Mouse (Mus musculus) heart, embryonic 16.5 days (tissue): Measurements from ENCODE around the gene Mr1. TPM values are rescaled to one million over a fixed set of nuclear protein-coding genes. Genes with fewer than 3 reads are reported as not detected.
A peak's percentile ranks its signal among the peaks of the same experiment; 100 is the strongest.
"Not testable (repeated sequence)": the region's sequence is repeated elsewhere in the genome, so short reads cannot be mapped to it uniquely, and the experiment has no call there.

Experiments
- ATAC-seq: fragments of 200-750 bp; cut with Nextera tagmentation; replicated peaks from 2 replicates; pipeline ENCODE4 v1.8.0; 2017; ENCODE audit warnings: moderate number of reproducible peaks; ENCODE audit not compliant: insufficient read depth, low FRiP score; ENCODE audit errors: extremely low read depth
- H3K27ac ChIP-seq: fragments of 300-500 bp; sonication (generic); 2 replicates; pipeline ENCODE4 v1.5.1; 2014; ENCODE audit warnings: mild to moderate bottlenecking, low read length, control low read depth, moderate library complexity
- H3K27me3 ChIP-seq: fragments of 300-500 bp; sonication (generic); 2 replicates; pipeline ENCODE4 v1.6.1; 2014; ENCODE audit warnings: low read length, mixed read lengths; ENCODE audit not compliant: control insufficient read depth, insufficient read depth
- H3K36me3 ChIP-seq: fragments of 300-500 bp; sonication (generic); 2 replicates; pipeline ENCODE4 v1.6.1; 2014; ENCODE audit not compliant: control insufficient read depth, insufficient read depth
- H3K4me1 ChIP-seq: fragments of 300-500 bp; sonication (generic); 2 replicates; pipeline ENCODE4 v1.6.1; 2014; ENCODE audit warnings: low read length, mixed read lengths; ENCODE audit not compliant: control insufficient read depth, insufficient read depth
- H3K4me2 ChIP-seq: fragments of 300-500 bp; sonication (generic); 2 replicates; pipeline ENCODE4 v1.6.1; 2014; ENCODE audit warnings: low read depth, mild to moderate bottlenecking, control low read depth, low read length
- H3K4me3 ChIP-seq: fragments of 300-500 bp; sonication (generic); 2 replicates; pipeline ENCODE4 v1.5.1; 2014; ENCODE audit warnings: mild to moderate bottlenecking, control low read depth, low read length
- H3K9ac ChIP-seq: fragments of 300-500 bp; sonication (generic); 2 replicates; pipeline ENCODE4 v1.6.1; 2014; ENCODE audit warnings: low read length, control low read depth
- H3K9me3 ChIP-seq: fragments of 300-500 bp; sonication (generic); replicated peaks from 2 replicates; pipeline ENCODE4 v1.6.1; 2016; ENCODE audit warnings: low read length; ENCODE audit not compliant: control insufficient read depth
- WGBS: fragments of 180-500 bp; shearing (Covaris S2); extraction: QIAGEN DNeasy Blood & Tissue Kit; methylation state at CpG from one replicate; pipeline ENCODE4 v1.1.7; 2014; 5-methylcytosine and 5-hydroxymethylcytosine counted together
- polyA plus RNA-seq: library from polyadenylated mRNA; unstranded; fragments of >200 nt; fragmentation: Nextera tagmentation; extraction: Ambion mirVana; gene quantifications from 2 replicates; pipeline ENCODE4 v1.2.1, GENCODE M21; 2015

Mr1 gene
- 7.7 and 10.4 TPM in 2 replicates for polyA plus RNA-seq

- no peaks in the 10 kb centered on the region for H3K36me3 ChIP-seq
- H3K27me3 ChIP-seq: no peaks in the 10 kb centered on the region
- 28% methylated on average over 8 of the region's 8 CpGs for WGBS
- peak within 1 kb of the TSS; percentile 66 for H3K4me2 ChIP-seq
- H3K4me1 ChIP-seq: peaks cover 6% of the 10 kb centered on the region; the same call in 1 of the 2 replicates
- peak within 1 kb of the TSS; percentile 72 for H3K9ac ChIP-seq
- peak; percentile 92 for ATAC-seq
- no peaks in the 10 kb centered on the region for H3K9me3 ChIP-seq
- H3K27ac ChIP-seq: peak within 1 kb of the TSS; percentile 67
- peak within 1 kb of the TSS; percentile 61 for H3K4me3 ChIP-seq
These were observed at the start of gene Mr1 for GRCm38 (mm10) chr1:155146572-155146980. Gene Mr1, minus strand, starts transcription at chr1:155146814.

- Histone ChIP-seq H3K9ac (no peak overlapping the region), H3K9me3 (no peaks in the 10 kb centered on the region), H3K4me2 (no peak overlapping the region), H3K36me3 (peaks cover 22% of the 10 kb centered on the region), H3K4me1 (peaks cover 9% of the 10 kb centered on the region), H3K27ac (no peak overlapping the region), H3K4me3 (no peak overlapping the region), H3K27me3 (no peaks in the 10 kb centered on the region)
- 69% methylated on average over 15 of the region's 15 CpGs for WGBS
- ATAC-seq: no peak
These were observed 46.3 kb upstream of the Mr1 start for GRCm38 (mm10) chr1:155192805-155193368.

- H3K27me3 ChIP-seq: no peaks in the 10 kb centered on the region
- H3K4me1 ChIP-seq: peaks cover 9% of the 10 kb centered on the region
- no peak overlapping the region for H3K27ac ChIP-seq
- no peaks in the 10 kb centered on the region for H3K9me3 ChIP-seq
- peaks cover 21% of the 10 kb centered on the region; the same call in 1 of the 2 replicates for H3K36me3 ChIP-seq
- H3K4me3 ChIP-seq: no peak overlapping the region
- ATAC-seq: no peak
- H3K9ac ChIP-seq: no peak overlapping the region
- no peak overlapping the region for H3K4me2 ChIP-seq
- 59% methylated on average over 2 of the region's 2 CpGs for WGBS
These were observed 45.1 kb upstream of the Mr1 start for GRCm38 (mm10) chr1:155191671-155192070.

- H3K27ac ChIP-seq: 0 out of 2 replicates have a peak overlapping the region, but pooled peaks have one; percentile 7
- no peak overlapping the region for H3K9ac ChIP-seq
- peaks cover 21% of the 10 kb centered on the region; the same call in 1 of the 2 replicates for H3K36me3 ChIP-seq
- peak; percentile 23; the same call in 1 of the 2 replicates for ATAC-seq
- peaks cover 9% of the 10 kb centered on the region for H3K4me1 ChIP-seq
- H3K9me3 ChIP-seq: no peaks in the 10 kb centered on the region
- H3K27me3 ChIP-seq: no peaks in the 10 kb centered on the region
- H3K4me3 ChIP-seq: no peak overlapping the region
- WGBS: 70% methylated on average over 8 of the region's 8 CpGs
- no peak overlapping the region for H3K4me2 ChIP-seq
These were observed 44.6 kb upstream of the Mr1 start for GRCm38 (mm10) chr1:155191219-155191618.

- Histone ChIP-seq H3K27me3 (no peaks in the 10 kb centered on the region), H3K4me2 (no peak overlapping the region), H3K4me1 (peaks cover 9% of the 10 kb centered on the region), H3K4me3 (no peak overlapping the region), H3K9ac (no peak overlapping the region), H3K27ac (no peak overlapping the region), H3K9me3 (no peaks in the 10 kb centered on the region), H3K36me3 (peaks cover 16% of the 10 kb centered on the region; the same call in 1 of the 2 replicates)
- no peak for ATAC-seq
- WGBS: 91% methylated on average over 4 of the region's 4 CpGs
These were observed 42.0 kb upstream of the Mr1 start for GRCm38 (mm10) chr1:155188656-155189055.

- no peak for ATAC-seq
- Histone ChIP-seq H3K9me3 (no peaks in the 10 kb centered on the region), H3K4me1 (no peaks in the 10 kb centered on the region), H3K27ac (no peak overlapping the region), H3K36me3 (peaks cover 27% of the 10 kb centered on the region), H3K4me3 (no peak overlapping the region), H3K9ac (no peak overlapping the region), H3K4me2 (no peak overlapping the region), H3K27me3 (no peaks in the 10 kb centered on the region)
- 49% methylated on average over 3 of the region's 3 CpGs for WGBS
These were observed 37.6 kb upstream of the Mr1 start for GRCm38 (mm10) chr1:155184191-155184590.

GRCm38 (mm10) chr1:155178192-155178924 is 31.7 kb upstream of the Mr1 start:
- no peak for ATAC-seq
- WGBS: 77% methylated on average over 2 of the region's 2 CpGs

GRCm38 (mm10) chr1:155174424-155174823 is 27.8 kb upstream of the Mr1 start:
- Histone ChIP-seq H3K27ac (no peak overlapping the region), H3K4me2 (no peak overlapping the region), H3K9ac (no peak overlapping the region), H3K36me3 (peaks cover 23% of the 10 kb centered on the region), H3K4me1 (peaks cover 6% of the 10 kb centered on the region), H3K4me3 (no peak overlapping the region), H3K27me3 (no peaks in the 10 kb centered on the region), H3K9me3 (no peaks in the 10 kb centered on the region)
- 74% methylated on average over 1 of the region's 1 CpGs for WGBS
- no peak for ATAC-seq

More at GRCm38 (mm10) chr1:155178192-155178924, 31.7 kb upstream of the Mr1 start:
- H3K27ac ChIP-seq: no peak overlapping the region
- peaks cover 36% of the 10 kb centered on the region for H3K36me3 ChIP-seq
- no peaks in the 10 kb centered on the region for H3K27me3 ChIP-seq
- H3K4me1 ChIP-seq: no peaks in the 10 kb centered on the region
- H3K4me3 ChIP-seq: no peak overlapping the region
- no peak overlapping the region for H3K9ac ChIP-seq
- H3K4me2 ChIP-seq: no peak overlapping the region
- no peaks in the 10 kb centered on the region for H3K9me3 ChIP-seq

- 86% methylated on average over 1 of the region's 1 CpGs for WGBS
- H3K27ac ChIP-seq: not testable (repeated sequence)
These were observed 27.0 kb upstream of the Mr1 start for GRCm38 (mm10) chr1:155173644-155174016.

More at GRCm38 (mm10) chr1:155173644-155174016, 27.0 kb upstream of the Mr1 start:
- H3K9me3 ChIP-seq, ATAC-seq, H3K4me3 ChIP-seq, H3K27me3 ChIP-seq, H3K9ac ChIP-seq, H3K4me1 ChIP-seq, H3K4me2 ChIP-seq: not testable (repeated sequence)
- H3K36me3 ChIP-seq: peaks cover 16% of the 10 kb centered on the region
